Mouse (Mus musculus): ENCODE measurements around the gene Hnmt. TPM values are rescaled to one million over a fixed set of nuclear protein-coding genes. Genes with fewer than 3 reads are reported as not detected.

Hnmt gene
- 9.0 and 12.9 TPM in 2 replicates for polyA plus RNA-seq (2015; fragmentation: Nextera tagmentation; extraction: Ambion mirVana)

GRCm38 (mm10) chr2:24049344-24049990 lies at the start of gene Hnmt:
Gene Hnmt, minus strand, starts transcription at chr2:24049394.

GRCm38 (mm10) chr2:24096495-24096894 lies 47.3 kb upstream of the Hnmt start, which contains the start of gene Tbpl2:
Gene Tbpl2, minus strand, starts transcription at chr2:24096595.

Other genes starting within 250 kb of the Hnmt start
- not detected in 2 replicates for gene Tbpl2, start 47.2 kb upstream of the Hnmt start, polyA plus RNA-seq (2015; fragmentation: Nextera tagmentation; extraction: Ambion mirVana)
- not detected in 2 replicates for gene Il1f8, start 103.8 kb upstream of the Hnmt start, polyA plus RNA-seq (2015; fragmentation: Nextera tagmentation; extraction: Ambion mirVana)
- 0.40 TPM in 1 of 2 replicates, not detected in the other for gene Il1f9, start 137.1 kb upstream of the Hnmt start, polyA plus RNA-seq (2015; fragmentation: Nextera tagmentation; extraction: Ambion mirVana)
- not detected in 2 replicates for gene Il1f6, start 166.0 kb upstream of the Hnmt start, polyA plus RNA-seq (2015; fragmentation: Nextera tagmentation; extraction: Ambion mirVana)
- gene Il1f5, start 227.6 kb upstream of the Hnmt start, polyA plus RNA-seq (2015; fragmentation: Nextera tagmentation; extraction: Ambion mirVana) = 0.16 and 0.30 TPM in 2 replicates
- gene Il1f10, start 241.8 kb upstream of the Hnmt start, polyA plus RNA-seq (2015; fragmentation: Nextera tagmentation; extraction: Ambion mirVana) = not detected in 2 replicates